Mouse (Mus musculus) forebrain, embryonic 13.5 days (tissue): ENCODE results near the gene Scube2. TPM values are rescaled to one million over a fixed set of nuclear protein-coding genes. Genes with fewer than 3 reads are reported as not detected.

Experiments used
- ATAC-seq: fragments of 200-750 bp; cut with Nextera tagmentation; 2 replicates; pipeline ENCODE4 v1.8.0; 2017
- H3K27ac ChIP-seq: fragments of 300-500 bp; sonication (generic); 2 replicates; pipeline ENCODE4 v1.5.1; 2015; ENCODE audit warnings: inconsistent platforms, mild to moderate bottlenecking, moderate library complexity
- H3K27me3 ChIP-seq: fragments of 300-500 bp; sonication (generic); 2 replicates; pipeline ENCODE4 v1.6.1; 2015; ENCODE audit warnings: mild to moderate bottlenecking, inconsistent platforms
- H3K36me3 ChIP-seq: fragments of 300-500 bp; sonication (generic); 2 replicates; pipeline ENCODE4 v1.6.1; 2015; ENCODE audit warnings: mild to moderate bottlenecking, inconsistent platforms; ENCODE audit not compliant: poor library complexity, severe bottlenecking
- H3K4me1 ChIP-seq: fragments of 300-500 bp; sonication (generic); 2 replicates; pipeline ENCODE4 v1.6.1; 2015; ENCODE audit warnings: inconsistent platforms
- H3K4me2 ChIP-seq: fragments of 300-500 bp; sonication (generic); 2 replicates; pipeline ENCODE4 v1.6.1; 2015; ENCODE audit warnings: inconsistent platforms, mild to moderate bottlenecking, moderate library complexity
- H3K4me3 ChIP-seq: fragments of 300-500 bp; sonication (generic); 2 replicates; pipeline ENCODE4 v1.5.1; 2015; ENCODE audit warnings: mild to moderate bottlenecking, inconsistent platforms
- H3K9ac ChIP-seq: fragments of 300-500 bp; sonication (generic); 2 replicates; pipeline ENCODE4 v1.6.1; 2015; ENCODE audit warnings: mild to moderate bottlenecking, inconsistent platforms
- H3K9me3 ChIP-seq: fragments of 300-500 bp; sonication (generic); replicated peaks from 2 replicates; pipeline ENCODE4 v1.6.1; 2016; ENCODE audit warnings: inconsistent platforms
- WGBS: fragments of 180-500 bp; shearing (Covaris S2); methylation state at CpG from one replicate; pipeline ENCODE4 v1.1.7; 2015; 5-methylcytosine and 5-hydroxymethylcytosine counted together
- polyA plus RNA-seq: library from polyadenylated mRNA; unstranded; fragments of >200 nt; fragmentation: Nextera tagmentation; extraction: Ambion mirVana; gene quantifications from 2 replicates; pipeline ENCODE4 v1.2.1, GENCODE M21; 2015

Gene Scube2
- polyA plus RNA-seq, 1 experiment from 2014 or later: 0.79 TPM

GRCm38 (mm10) chr7:109876085-109876484, 10.6 kb upstream of the Scube2 start:
- H3K27me3 ChIP-seq: no peaks in the 10 kb centered on the region
- H3K9ac ChIP-seq: no peak overlapping the region
- H3K9me3 ChIP-seq: no peaks in the 10 kb centered on the region
- H3K27ac ChIP-seq: peak overlapping the region; percentile 45; the same call in 1 of the 2 replicates
- no peak overlapping the region for H3K4me3 ChIP-seq
- ATAC-seq: no peak
- 0 out of 2 replicates have a peak, but pooled peaks cover 5% of the 10 kb centered on the region for H3K4me1 ChIP-seq
- 69% methylated on average over 8 of the region's 8 CpGs for WGBS
- no peaks in the 10 kb centered on the region for H3K36me3 ChIP-seq
- H3K4me2 ChIP-seq: no peak overlapping the region

GRCm38 (mm10) chr7:109875598-109875997, 10.1 kb upstream of the Scube2 start:
- Histone ChIP-seq H3K27me3 (no peaks in the 10 kb centered on the region), H3K4me2 (no peak overlapping the region), H3K36me3 (no peaks in the 10 kb centered on the region), H3K27ac (peak overlapping the region; percentile 45), H3K4me1 (0 out of 2 replicates have a peak, but pooled peaks cover 5% of the 10 kb centered on the region), H3K9me3 (no peaks in the 10 kb centered on the region), H3K4me3 (no peak overlapping the region), H3K9ac (no peak overlapping the region)
- ATAC-seq: peak; percentile 21; the same call in 1 of the 2 replicates
- WGBS: 62% methylated on average over 3 of the region's 3 CpGs

- no peaks in the 10 kb centered on the region for H3K36me3 ChIP-seq
- 0 out of 2 replicates have a peak, but pooled peaks cover 5% of the 10 kb centered on the region for H3K4me1 ChIP-seq
- H3K27ac ChIP-seq: no peak overlapping the region; the same call in 1 of the 2 replicates
- no peak overlapping the region for H3K4me2 ChIP-seq
- H3K9ac ChIP-seq: no peak overlapping the region
- no peak overlapping the region for H3K4me3 ChIP-seq
- no peaks in the 10 kb centered on the region for H3K9me3 ChIP-seq
- ATAC-seq: peak; percentile 70
- no peaks in the 10 kb centered on the region for H3K27me3 ChIP-seq
Measured at GRCm38 (mm10) chr7:109875033-109875432, 9.6 kb upstream of the Scube2 start.

- 50% methylated on average over 5 of the region's 5 CpGs for WGBS
- 0 out of 2 replicates have a peak, but pooled peaks cover 8% of the 10 kb centered on the region for H3K4me1 ChIP-seq
- H3K27me3 ChIP-seq: no peaks in the 10 kb centered on the region; the same call in 1 of the 2 replicates
- no peaks in the 10 kb centered on the region for H3K9me3 ChIP-seq
- no peak overlapping the region for H3K4me3 ChIP-seq
- no peak for ATAC-seq
- H3K9ac ChIP-seq: no peak overlapping the region
- H3K4me2 ChIP-seq: no peak overlapping the region
- H3K27ac ChIP-seq: no peak overlapping the region
- no peaks in the 10 kb centered on the region for H3K36me3 ChIP-seq
Measured at GRCm38 (mm10) chr7:109873170-109873569, 7.7 kb upstream of the Scube2 start.

- no peak for ATAC-seq
- H3K27me3 ChIP-seq: peaks cover 12% of the 10 kb centered on the region
- no peaks in the 10 kb centered on the region for H3K9me3 ChIP-seq
- 89% methylated on average over 5 of the region's 5 CpGs for WGBS
- no peak overlapping the region for H3K4me2 ChIP-seq
- no peak overlapping the region for H3K27ac ChIP-seq
- H3K4me1 ChIP-seq: peaks cover 16% of the 10 kb centered on the region
- no peak overlapping the region for H3K4me3 ChIP-seq
- H3K9ac ChIP-seq: no peak overlapping the region
- no peaks in the 10 kb centered on the region for H3K36me3 ChIP-seq
Measured at GRCm38 (mm10) chr7:109871232-109871631, 5.8 kb upstream of the Scube2 start.

GRCm38 (mm10) chr7:109868498-109868897, 3.0 kb upstream of the Scube2 start:
- Histone ChIP-seq H3K27me3 (peaks cover 35% of the 10 kb centered on the region), H3K4me3 (no peak overlapping the region), H3K27ac (no peak overlapping the region), H3K9me3 (no peaks in the 10 kb centered on the region), H3K9ac (no peak overlapping the region), H3K4me2 (no peak overlapping the region), H3K36me3 (no peaks in the 10 kb centered on the region), H3K4me1 (peaks cover 25% of the 10 kb centered on the region)
- ATAC-seq: no peak
- 16% methylated on average over 3 of the region's 3 CpGs for WGBS

GRCm38 (mm10) chr7:109866643-109867042, 1.2 kb upstream of the Scube2 start:
- peaks cover 25% of the 10 kb centered on the region for H3K4me1 ChIP-seq
- no peak overlapping the region for H3K27ac ChIP-seq
- WGBS: 24% methylated on average over 3 of the region's 3 CpGs
- H3K4me2 ChIP-seq: no peak overlapping the region
- H3K9me3 ChIP-seq: no peaks in the 10 kb centered on the region
- no peak overlapping the region for H3K4me3 ChIP-seq
- ATAC-seq: no peak
- H3K36me3 ChIP-seq: no peaks in the 10 kb centered on the region
- no peak overlapping the region for H3K9ac ChIP-seq
- H3K27me3 ChIP-seq: peaks cover 40% of the 10 kb centered on the region

- Histone ChIP-seq H3K9ac (no peak overlapping the region), H3K36me3 (no peaks in the 10 kb centered on the region), H3K4me2 (0 out of 2 replicates have a peak overlapping the region, but pooled peaks have one; percentile 1), H3K4me1 (peaks cover 25% of the 10 kb centered on the region), H3K9me3 (no peaks in the 10 kb centered on the region), H3K27me3 (peaks cover 40% of the 10 kb centered on the region), H3K4me3 (no peak overlapping the region), H3K27ac (no peak overlapping the region)
- WGBS: 16% methylated on average over 4 of the region's 4 CpGs
- no peak for ATAC-seq
Measured at GRCm38 (mm10) chr7:109863561-109863960, 1.9 kb downstream of the Scube2 start.

- no peak for ATAC-seq
- H3K4me2 ChIP-seq: no peak overlapping the region
- H3K36me3 ChIP-seq: no peaks in the 10 kb centered on the region
- H3K27ac ChIP-seq: no peak overlapping the region
- H3K27me3 ChIP-seq: peaks cover 19% of the 10 kb centered on the region
- no peak overlapping the region for H3K4me3 ChIP-seq
- 89% methylated on average over 7 of the region's 7 CpGs for WGBS
- H3K4me1 ChIP-seq: peaks cover 7% of the 10 kb centered on the region
- no peaks in the 10 kb centered on the region for H3K9me3 ChIP-seq
- H3K9ac ChIP-seq: no peak overlapping the region
Measured at GRCm38 (mm10) chr7:109860162-109860561, 5.3 kb downstream of the Scube2 start.

- H3K4me1 ChIP-seq: 0 out of 2 replicates have a peak, but pooled peaks cover under 1% of the 10 kb centered on the region
- ATAC-seq: no peak
- H3K4me2 ChIP-seq: no peak overlapping the region
- no peaks in the 10 kb centered on the region for H3K9me3 ChIP-seq
- no peaks in the 10 kb centered on the region for H3K36me3 ChIP-seq
- H3K27ac ChIP-seq: no peak overlapping the region
- 66% methylated on average over 6 of the region's 6 CpGs for WGBS
- H3K4me3 ChIP-seq: no peak overlapping the region
- H3K27me3 ChIP-seq: peaks cover 16% of the 10 kb centered on the region
- no peak overlapping the region for H3K9ac ChIP-seq
Measured at GRCm38 (mm10) chr7:109859354-109859753, 6.1 kb downstream of the Scube2 start.

GRCm38 (mm10) chr7:109852752-109853212, 12.7 kb downstream of the Scube2 start:
- H3K27me3 ChIP-seq: peaks cover 5% of the 10 kb centered on the region; the same call in 1 of the 2 replicates
- peaks cover 26% of the 10 kb centered on the region for H3K4me1 ChIP-seq
- no peak overlapping the region for H3K9ac ChIP-seq
- no peak overlapping the region for H3K4me2 ChIP-seq
- no peaks in the 10 kb centered on the region for H3K36me3 ChIP-seq
- no peak overlapping the region for H3K4me3 ChIP-seq
- ATAC-seq: no peak
- H3K27ac ChIP-seq: no peak overlapping the region
- WGBS: 81% methylated on average over 7 of the region's 7 CpGs
- H3K9me3 ChIP-seq: no peaks in the 10 kb centered on the region

GRCm38 (mm10) chr7:109852017-109852416, 13.5 kb downstream of the Scube2 start:
- H3K27ac ChIP-seq: no peak overlapping the region
- peaks cover 26% of the 10 kb centered on the region for H3K4me1 ChIP-seq
- no peak overlapping the region for H3K4me3 ChIP-seq
- WGBS: 84% methylated on average over 7 of the region's 7 CpGs
- ATAC-seq: no peak
- no peak overlapping the region for H3K4me2 ChIP-seq
- no peak overlapping the region for H3K9ac ChIP-seq
- no peaks in the 10 kb centered on the region for H3K36me3 ChIP-seq
- H3K9me3 ChIP-seq: no peaks in the 10 kb centered on the region
- peaks cover 5% of the 10 kb centered on the region; the same call in 1 of the 2 replicates for H3K27me3 ChIP-seq

GRCm38 (mm10) chr7:109850531-109850930, 14.9 kb downstream of the Scube2 start:
- 25% methylated on average over 3 of the region's 3 CpGs for WGBS
- Histone ChIP-seq H3K9me3 (no peaks in the 10 kb centered on the region), H3K9ac (no peak overlapping the region), H3K4me1 (peaks cover 26% of the 10 kb centered on the region), H3K27ac (no peak overlapping the region), H3K36me3 (no peaks in the 10 kb centered on the region), H3K27me3 (peaks cover 5% of the 10 kb centered on the region; the same call in 1 of the 2 replicates), H3K4me2 (0 out of 2 replicates have a peak overlapping the region, but pooled peaks have one; percentile 5), H3K4me3 (no peak overlapping the region)
- ATAC-seq: no peak
